8 mouse cellular contexts compared by ENCODE assay signal in genomic region chr17:32283341-32283740, GRCm38 (mm10). TPM values are rescaled to one million over a fixed set of nuclear protein-coding genes. Genes with fewer than 3 reads are reported as not detected.
DNase-seq lines count a peak whose midpoint lies in the region; ATAC-seq and TF ChIP-seq lines count a peak whose summit lies in the region.

No protein-coding gene starts in this region.

- no peak for TF ChIP-seq POLR2A in CH12.LX (IDR thresholded peaks at IDR 0.05; ENCODE audit: low read depth, low read length)
- no peak for TF ChIP-seq POLR2A in limb, embryonic 14.5 days (IDR thresholded peaks at IDR 0.05; ENCODE audit: borderline replicate concordance, extremely low read depth, insufficient read depth, insufficient read length)

- dilution Hi-C loops in CH12.LX (cut with MboI; ENCODE audit: extremely low pct_ligation_motif_present, extremely low pct_unique_long_range_greater_than_20kb, low sequenced_read_pairs): no loop called here

- ATAC-seq in hindbrain, embryonic 12.5 days (ENCODE audit: low FRiP score): no peak
- ATAC-seq in limb, embryonic 14.5 days (ENCODE audit: low FRiP score, low read depth): no peak
- ATAC-seq in midbrain, embryonic 14.5 days (ENCODE audit: low FRiP score, low TSS enrichment): 0 out of 2 replicates have a peak, but pooled peaks have one; percentile 31

- peaks cover 62% of the 10 kb centered on the region for H3K79me2 ChIP-seq in CH12.LX (replicated peaks; ENCODE audit: control insufficient read depth, extremely low read depth, insufficient read depth, poor library complexity, severe bottlenecking)

- H3K36me3 ChIP-seq in CH12.LX (replicated peaks in 1 of 2; ENCODE audit: control insufficient read depth in 1 of 2, insufficient read depth in 1 of 2, low read length in 1 of 2): peaks cover 0 to 11% of the 10 kb centered on the region in 2 experiments
- H3K36me3 ChIP-seq in erythroblast, embryonic 14.5 days (ENCODE audit: control insufficient read depth): peaks cover 18% of the 10 kb centered on the region
- H3K36me3 ChIP-seq in hindbrain, embryonic 12.5 days: no peaks in the 10 kb centered on the region
- no peaks in the 10 kb centered on the region for H3K36me3 ChIP-seq in limb, embryonic 14.5 days (ENCODE audit: control insufficient read depth, insufficient read depth, low read length)
- no peaks in the 10 kb centered on the region for H3K36me3 ChIP-seq in midbrain, embryonic 14.5 days (ENCODE audit: control insufficient read depth, insufficient read depth, low read length)

- 11% methylated on average over 7 of the region's 7 CpGs for WGBS in hindbrain, embryonic 12.5 days
- WGBS in limb, embryonic 14.5 days: 8% methylated on average over 7 of the region's 7 CpGs
- WGBS in midbrain, embryonic 14.5 days: 9% methylated on average over 7 of the region's 7 CpGs

- no peak for TF ChIP-seq EP300 in CH12.LX (IDR thresholded peaks at IDR 0.05; ENCODE audit: low read length)

- H3K27me3 ChIP-seq in CH12.LX (replicated peaks): no peaks in the 10 kb centered on the region
- no peaks in the 10 kb centered on the region for H3K27me3 ChIP-seq in erythroblast, embryonic 14.5 days (ENCODE audit: control insufficient read depth)
- no peaks in the 10 kb centered on the region for H3K27me3 ChIP-seq in hindbrain, embryonic 12.5 days
- H3K27me3 ChIP-seq in limb, embryonic 14.5 days (ENCODE audit: control insufficient read depth, insufficient read depth, low read length): no peaks in the 10 kb centered on the region
- H3K27me3 ChIP-seq in midbrain, embryonic 14.5 days (ENCODE audit: control insufficient read depth, insufficient read depth, low read length): no peaks in the 10 kb centered on the region

- no peaks in the 10 kb centered on the region for H3K9me3 ChIP-seq in CH12.LX (replicated peaks; ENCODE audit: low read length)
- no peaks in the 10 kb centered on the region for H3K9me3 ChIP-seq in erythroblast, embryonic 14.5 days (ENCODE audit: control insufficient read depth, low read length)
- no peaks in the 10 kb centered on the region for H3K9me3 ChIP-seq in hindbrain, embryonic 12.5 days (replicated peaks)
- no peaks in the 10 kb centered on the region for H3K9me3 ChIP-seq in limb, embryonic 14.5 days (ENCODE audit: control insufficient read depth, low read length)
- H3K9me3 ChIP-seq in midbrain, embryonic 14.5 days (ENCODE audit: control insufficient read depth, low read length): no peaks in the 10 kb centered on the region

- peak overlapping the region; percentile 17 for H3K4me2 ChIP-seq in CH12.LX (ENCODE audit: insufficient read depth, low read depth, poor library complexity, severe bottlenecking)
- peak overlapping the region; percentile 86 for H3K4me2 ChIP-seq in hindbrain, embryonic 12.5 days (replicated peaks)
- peak overlapping the region; percentile 77 for H3K4me2 ChIP-seq in limb, embryonic 14.5 days (replicated peaks; ENCODE audit: low read depth, low read length, severe bottlenecking)
- H3K4me2 ChIP-seq in midbrain, embryonic 14.5 days (ENCODE audit: low read length): peak overlapping the region; percentile 60

- TF ChIP-seq RAD21 in CH12.LX (IDR thresholded peaks at IDR 0.05; ENCODE audit: low read depth, low read length): no peak

- peak; percentile 29 for DNase-seq in CH12.LX (ENCODE audit: extremely low read depth)
- peak; percentile 59 for DNase-seq in R1 (ENCODE audit: low read depth, low spot score)
- DNase-seq in limb, embryonic 14.5 days (ENCODE audit: low spot score): peak; percentile 30
- DNase-seq in midbrain, embryonic 14.5 days: peak; percentile 30
- no peak for DNase-seq in ovary, adult 18-20 months (ENCODE audit: low spot score)
- no peak for DNase-seq in cerebellum, adult 9-10 months

- no peak for TF ChIP-seq CTCF in CH12.LX (conservative IDR thresholded peaks at IDR 0.05 in 1 of 2, IDR thresholded peaks at IDR 0.05 in 1 of 2; ENCODE audit: low read depth in 2 of 2, low read length in 2 of 2)

- peak overlapping the region; percentile 76 for H3K9ac ChIP-seq in CH12.LX (ENCODE audit: insufficient read depth, low read depth)
- H3K9ac ChIP-seq in hindbrain, embryonic 12.5 days: peak overlapping the region; percentile 99
- H3K9ac ChIP-seq in limb, embryonic 14.5 days (ENCODE audit: low read depth, low read length, severe bottlenecking): peak overlapping the region; percentile 95
- peak overlapping the region; percentile 96 for H3K9ac ChIP-seq in midbrain, embryonic 14.5 days (replicated peaks; ENCODE audit: low read length)

- peak overlapping the region; percentile 81 for H3K27ac ChIP-seq in CH12.LX (ENCODE audit: insufficient read depth, low read depth)
- H3K27ac ChIP-seq in hindbrain, embryonic 12.5 days: peak overlapping the region; percentile 100
- peak overlapping the region; percentile 100 for H3K27ac ChIP-seq in limb, embryonic 14.5 days (replicated peaks; ENCODE audit: low read depth, low read length)
- H3K27ac ChIP-seq in midbrain, embryonic 14.5 days (replicated peaks; ENCODE audit: low read depth, low read length): peak overlapping the region; percentile 99

- H3K4me1 ChIP-seq in CH12.LX (ENCODE audit: control insufficient read depth in 1 of 2, insufficient read depth in 2 of 2): peaks cover 8 to 40% of the 10 kb centered on the region in 2 experiments; a peak in 3 of 4 replicates
- H3K4me1 ChIP-seq in erythroblast, embryonic 14.5 days (ENCODE audit: control insufficient read depth): peaks cover 54% of the 10 kb centered on the region
- H3K4me1 ChIP-seq in hindbrain, embryonic 12.5 days: peaks cover 21% of the 10 kb centered on the region
- H3K4me1 ChIP-seq in limb, embryonic 14.5 days (ENCODE audit: control insufficient read depth, insufficient read depth, low read length): peaks cover 21% of the 10 kb centered on the region
- H3K4me1 ChIP-seq in midbrain, embryonic 14.5 days (ENCODE audit: control insufficient read depth, insufficient read depth, low read length): peaks cover 28% of the 10 kb centered on the region

- in situ Hi-C loops in CH12.LX (cut with MboI; ENCODE audit: low pct_ligation_motif_present, low pct_unique_long_range_greater_than_20kb, low sequenced_read_pairs): no loop called here

- H3K4me3 ChIP-seq in CH12.LX (replicated peaks in 1 of 3; ENCODE audit: low read depth in 2 of 3, low read length in 2 of 3, poor library complexity in 1 of 3): peak overlapping the region; percentile 83 to 94 (median 93)
- peak overlapping the region; percentile 100 for H3K4me3 ChIP-seq in erythroblast, embryonic 14.5 days (replicated peaks)
- H3K4me3 ChIP-seq in hindbrain, embryonic 12.5 days: peak overlapping the region; percentile 95
- H3K4me3 ChIP-seq in limb, embryonic 14.5 days (replicated peaks; ENCODE audit: low read length): peak overlapping the region; percentile 92
- peak overlapping the region; percentile 97 for H3K4me3 ChIP-seq in midbrain, embryonic 14.5 days (replicated peaks; ENCODE audit: low read depth, low read length)

TF ChIP-seq in CH12.LX, 34 proteins besides CTCF, POLR2A, EP300 and RAD21:
- TF ChIP-seq BHLHE40 (IDR thresholded peaks at IDR 0.05; ENCODE audit: low read depth, low read length) (peak; percentile 66), MYC (IDR thresholded peaks at IDR 0.05; ENCODE audit: low read depth, low read length) (no peak)

RNA-seq across cellular contexts. Expression of gene Brd4, which starts 1.2 kb away (rescaled TPM):
- total RNA-seq in CH12.LX (2012; rRNA removed) (17.5 and 19.1 TPM in 2 replicates), CH12.LX (2014; rRNA removed) (4.8 and 6.3 TPM in 2 replicates)
- 68.1 and 68.5 TPM in 2 replicates for polyA plus RNA-seq in CH12.LX (2012; ENCODE audit: insufficient read length, low read depth)
- polyA plus RNA-seq in erythroblast, embryonic 14.5 days (2012): 26.1 and 31.0 TPM in 2 replicates
- polyA plus RNA-seq in hindbrain, embryonic 12.5 days (2016; fragmentation: Nextera tagmentation; extraction: Ambion mirVana): 108 and 112 TPM in 2 replicates
- polyA plus RNA-seq in limb, embryonic 14.5 days (2012; rRNA removed): 75.6 and 80.0 TPM in 2 replicates
- 97.3 and 117 TPM in 2 replicates for polyA plus RNA-seq in limb, embryonic 14.5 days (2014; fragmentation: Nextera tagmentation; extraction: Ambion mirVana)
- 72.5 and 101 TPM in 2 replicates for polyA plus RNA-seq in midbrain, embryonic 14.5 days (2014; fragmentation: Nextera tagmentation; extraction: Ambion mirVana)

RNA-seq across cellular contexts. Expression of gene Akap8, which starts 37.7 kb away (rescaled TPM):
- 62.5 and 85.8 TPM in 2 replicates for total RNA-seq in CH12.LX (2012; rRNA removed)
- 75.2 and 80.2 TPM in 2 replicates for total RNA-seq in CH12.LX (2014; rRNA removed)
- polyA plus RNA-seq in CH12.LX (2012; ENCODE audit: insufficient read length, low read depth): 146 and 174 TPM in 2 replicates
- polyA plus RNA-seq in erythroblast, embryonic 14.5 days (2012): 11.5 and 13.2 TPM in 2 replicates
- polyA plus RNA-seq in hindbrain, embryonic 12.5 days (2016; fragmentation: Nextera tagmentation; extraction: Ambion mirVana): 131 TPM in 2 replicates
- 108 and 110 TPM in 2 replicates for polyA plus RNA-seq in limb, embryonic 14.5 days (2012; rRNA removed)
- polyA plus RNA-seq in limb, embryonic 14.5 days (2014; fragmentation: Nextera tagmentation; extraction: Ambion mirVana): 36.9 and 46.9 TPM in 2 replicates
- polyA plus RNA-seq in midbrain, embryonic 14.5 days (2014; fragmentation: Nextera tagmentation; extraction: Ambion mirVana): 51.6 and 56.0 TPM in 2 replicates

Comparison
In these comparisons a context has a peak if more than half of its experiments do, and no peak if none do; other contexts are left out.
1. DNase-seq: peak in CH12.LX (single experiment), R1 (single experiment), limb, embryonic 14.5 days (single experiment) and midbrain, embryonic 14.5 days (single experiment); none in ovary, adult 18-20 months (single experiment) and cerebellum, adult 9-10 months (single experiment).
2. H3K4me2 ChIP-seq: peak in every context shown above with its lines; median percentile 86 in hindbrain, embryonic 12.5 days; 77 in limb, embryonic 14.5 days; 60 in midbrain, embryonic 14.5 days; 17 in CH12.LX.
3. Peak in every context shown above with its lines, with median percentiles within 50 percentile points of each other: H3K27ac ChIP-seq, H3K4me3 ChIP-seq and H3K9ac ChIP-seq.